Mouse (Mus musculus) brain, embryonic 18.5 days (tissue): ENCODE results near the gene Smad3.

Source experiments
- DNase-seq: peaks from one replicate; pipeline ENCODE4 v3.0.0-alpha.2; 2012; ENCODE audit warnings: low read depth, low spot score

The Smad3 gene

GRCm38 (mm10) chr9:63720715-63721114, 37.1 kb downstream of the Smad3 start:
- no peak for DNase-seq

GRCm38 (mm10) chr9:63719770-63720440, 37.9 kb downstream of the Smad3 start:
- no peak for DNase-seq

- no peak for DNase-seq
Observed at GRCm38 (mm10) chr9:63718735-63719358, 38.9 kb downstream of the Smad3 start.

GRCm38 (mm10) chr9:63718170-63718569, 39.6 kb downstream of the Smad3 start:
- no peak for DNase-seq

- DNase-seq = no peak
Observed at GRCm38 (mm10) chr9:63717474-63718005, 40.3 kb downstream of the Smad3 start.

- no peak for DNase-seq
Observed at GRCm38 (mm10) chr9:63716150-63717138, 41.4 kb downstream of the Smad3 start.

- no peak for DNase-seq
Observed at GRCm38 (mm10) chr9:63714572-63714971, 43.2 kb downstream of the Smad3 start.

GRCm38 (mm10) chr9:63712838-63713237, 45.0 kb downstream of the Smad3 start:
- DNase-seq = no peak

- DNase-seq = no peak
Observed at GRCm38 (mm10) chr9:63711580-63712230, 46.1 kb downstream of the Smad3 start.

GRCm38 (mm10) chr9:63709857-63710256, 47.9 kb downstream of the Smad3 start:
- DNase-seq = no peak

- DNase-seq = no peak
Observed at GRCm38 (mm10) chr9:63709266-63709665, 48.5 kb downstream of the Smad3 start.

GRCm38 (mm10) chr9:63707816-63708588, 49.8 kb downstream of the Smad3 start:
- no peak for DNase-seq

- no peak for DNase-seq
Observed at GRCm38 (mm10) chr9:63706152-63706733, 51.6 kb downstream of the Smad3 start.

- DNase-seq = no peak
Observed at GRCm38 (mm10) chr9:63704979-63705751, 52.6 kb downstream of the Smad3 start.

GRCm38 (mm10) chr9:63704131-63704530, 53.7 kb downstream of the Smad3 start:
- DNase-seq = no peak

GRCm38 (mm10) chr9:63703236-63703785, 54.5 kb downstream of the Smad3 start:
- no peak for DNase-seq

- DNase-seq = no peak
Observed at GRCm38 (mm10) chr9:63702502-63703013, 55.2 kb downstream of the Smad3 start.

- DNase-seq = no peak
Observed at GRCm38 (mm10) chr9:63701957-63702309, 55.9 kb downstream of the Smad3 start.
